Mouse (Mus musculus): ENCODE data around the gene Bax. TPM values are rescaled to one million over a fixed set of nuclear protein-coding genes. Genes with fewer than 3 reads are reported as not detected.

Bax gene
- total and polyA plus RNA-seq, 2 experiments from 2014 or later, result 120 to 276 TPM

DNA sequence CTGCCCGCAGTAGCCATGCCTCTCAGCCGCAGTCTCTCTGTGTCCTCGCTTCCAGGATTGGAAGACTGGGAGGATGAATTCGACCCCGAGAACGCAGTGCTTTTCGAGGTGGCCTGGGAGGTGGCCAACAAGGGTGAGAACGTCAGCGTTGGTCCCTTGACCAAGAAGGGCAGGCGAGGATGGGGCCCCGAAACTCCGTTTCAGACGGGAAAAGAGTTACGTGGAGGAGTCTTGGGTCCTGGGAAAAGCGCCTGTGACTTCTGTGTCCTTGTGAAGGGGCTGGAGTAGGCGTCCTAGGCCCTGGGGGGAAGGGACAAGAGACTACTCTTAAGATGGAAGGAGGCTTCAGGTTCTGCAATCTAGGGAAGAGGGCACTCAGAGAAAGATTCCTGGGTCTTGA is 31.7 kb downstream of the Bax start:
- peak overlapping the region; percentile 72 for H3K9ac ChIP-seq
- no peak for TF ChIP-seq CTCF (IDR thresholded peaks at IDR 0.05; ENCODE audit: low read depth)
- 1% methylated on average over 16 of the region's 16 CpGs for WGBS
- H3K4me1 ChIP-seq (ENCODE audit: insufficient read depth), result peaks cover 19% of the 10 kb centered on the region
- H3K36me3 ChIP-seq (ENCODE audit: insufficient read depth), result peaks cover 12% of the 10 kb centered on the region; the same call in 1 of the 2 replicates
- H3K27me3 ChIP-seq (ENCODE audit: insufficient read depth, low read length), result no peaks in the 10 kb centered on the region
- H3K4me2 ChIP-seq (ENCODE audit: low read depth), result peak overlapping the region; percentile 93
- ATAC-seq (peak; percentile 3), DNase-seq (no peak)
- peak overlapping the region; percentile 79 for H3K4me3 ChIP-seq (ENCODE audit: low read depth, low read length)
- H3K27ac ChIP-seq (ENCODE audit: low read depth, low read length), result no peak overlapping the region
- no peaks in the 10 kb centered on the region for H3K9me3 ChIP-seq (ENCODE audit: low read length)

DNA sequence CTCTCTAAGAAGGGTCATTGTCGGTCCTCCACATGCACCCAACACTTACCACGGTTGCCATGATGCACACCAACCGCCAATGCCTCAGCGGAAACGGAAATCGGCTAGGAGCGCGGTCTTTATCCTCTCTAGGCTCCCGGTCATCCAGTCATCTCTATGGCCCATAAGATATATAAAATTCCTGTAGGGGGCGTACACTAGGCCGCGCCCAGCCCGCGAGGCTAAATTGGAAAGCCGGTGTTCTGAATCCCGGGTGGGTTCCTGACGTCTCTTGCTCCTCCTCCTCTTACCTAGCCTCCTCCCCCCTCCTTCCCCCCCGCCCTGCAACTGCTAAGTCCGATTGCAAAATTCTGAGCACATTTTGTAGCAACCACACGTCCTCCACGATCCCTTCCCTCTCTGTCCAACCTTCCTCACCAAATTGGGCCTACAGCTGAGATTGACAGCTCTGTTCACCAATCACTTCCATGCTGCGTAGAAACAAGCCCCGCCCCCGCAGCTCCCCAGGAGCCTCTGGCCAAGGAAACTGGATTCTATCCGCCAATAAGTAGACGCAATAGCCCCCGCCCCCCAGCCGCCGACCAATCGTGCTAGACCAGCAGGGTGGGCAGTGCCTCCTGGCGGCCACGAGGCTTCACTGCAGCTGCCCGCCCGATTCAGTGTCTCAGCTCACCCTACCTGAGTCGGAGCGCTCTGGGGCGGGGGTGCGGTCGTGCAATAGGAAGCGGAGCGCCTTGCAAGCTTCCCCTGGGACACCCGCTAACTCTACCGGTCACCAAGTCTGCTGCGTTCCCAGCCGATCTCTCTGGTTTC is 32.3 kb downstream of the Bax start, which contains the start of gene Gys1:
Gene Gys1, plus strand, starts transcription at position 642 of the 813 bp plus-strand sequence.
- H3K9me3 ChIP-seq (ENCODE audit: low read length), result no peaks in the 10 kb centered on the region
- peak within 1 kb of the TSS; percentile 81 for H3K27ac ChIP-seq (ENCODE audit: low read depth, low read length)
- DNase-seq (peak; percentile 100), ATAC-seq (peak; percentile 97)
- H3K4me1 ChIP-seq (ENCODE audit: insufficient read depth), result peaks cover 19% of the 10 kb centered on the region
- H3K27me3 ChIP-seq (ENCODE audit: insufficient read depth, low read length), result no peaks in the 10 kb centered on the region
- peak within 1 kb of the TSS; percentile 72 for H3K9ac ChIP-seq
- H3K36me3 ChIP-seq (ENCODE audit: insufficient read depth), result peaks cover 18% of the 10 kb centered on the region
- peak; percentile 97 for TF ChIP-seq CTCF (IDR thresholded peaks at IDR 0.05; ENCODE audit: low read depth)
- H3K4me2 ChIP-seq (ENCODE audit: low read depth), result peak within 1 kb of the TSS; percentile 97
- 1% methylated on average over 45 of the region's 45 CpGs for WGBS
- peak within 1 kb of the TSS; percentile 79 for H3K4me3 ChIP-seq (ENCODE audit: low read depth, low read length)

DNA sequence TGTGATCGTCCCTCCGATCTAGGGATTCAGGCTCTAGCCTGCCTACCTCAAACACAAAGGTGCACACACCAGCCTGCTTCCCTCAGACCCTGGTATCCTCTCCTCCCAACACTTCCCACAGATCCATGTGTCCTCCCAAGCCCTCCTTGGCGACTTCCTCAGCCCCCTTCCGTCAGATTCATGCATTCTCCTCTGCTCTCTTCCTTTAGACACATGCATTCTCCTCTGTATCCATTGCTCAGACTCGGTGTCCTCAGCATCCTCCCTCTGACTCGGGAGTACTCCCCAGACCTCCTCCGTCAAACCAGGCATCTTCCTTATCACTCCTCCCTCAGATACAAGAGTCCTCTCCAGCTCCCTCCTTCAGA is 32.9 kb downstream of the Bax start:
- Histone ChIP-seq H3K4me2 (ENCODE audit: low read depth) (peak overlapping the region; percentile 97), H3K9ac (peak overlapping the region; percentile 61), H3K4me3 (ENCODE audit: low read depth, low read length) (peak overlapping the region; percentile 79), H3K36me3 (ENCODE audit: insufficient read depth) (peaks cover 24% of the 10 kb centered on the region), H3K27ac (ENCODE audit: low read depth, low read length) (peak overlapping the region; percentile 81), H3K9me3 (ENCODE audit: low read length) (no peaks in the 10 kb centered on the region), H3K4me1 (ENCODE audit: insufficient read depth) (peaks cover 19% of the 10 kb centered on the region), H3K27me3 (ENCODE audit: insufficient read depth, low read length) (no peaks in the 10 kb centered on the region)
- DNase-seq, result no peak
- 1% methylated on average over 7 of the region's 7 CpGs for WGBS
- ATAC-seq, result no peak
- TF ChIP-seq CTCF (IDR thresholded peaks at IDR 0.05; ENCODE audit: low read depth), result no peak

DNA sequence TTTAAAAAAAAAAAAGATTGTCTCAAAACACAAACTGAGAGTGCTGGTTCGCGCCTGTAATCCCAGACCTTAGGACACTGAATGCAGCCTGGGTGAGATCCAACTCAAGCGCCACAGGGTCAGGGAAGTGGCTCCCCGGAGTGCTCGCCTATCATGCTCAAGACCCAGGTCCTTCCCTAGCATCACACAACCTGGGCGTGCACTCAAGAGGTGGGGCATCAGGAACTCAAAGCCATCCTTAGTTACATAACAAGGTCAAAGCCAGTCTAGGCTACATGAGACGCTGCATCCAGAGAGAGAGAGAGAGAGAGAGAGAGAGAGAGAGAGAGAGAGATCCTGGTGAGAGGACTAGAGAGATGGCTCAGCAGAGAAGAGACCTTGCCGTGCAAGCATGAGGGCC is 40.1 kb downstream of the Bax start:
- WGBS, result 91% methylated on average over 8 of the region's 8 CpGs

DNA sequence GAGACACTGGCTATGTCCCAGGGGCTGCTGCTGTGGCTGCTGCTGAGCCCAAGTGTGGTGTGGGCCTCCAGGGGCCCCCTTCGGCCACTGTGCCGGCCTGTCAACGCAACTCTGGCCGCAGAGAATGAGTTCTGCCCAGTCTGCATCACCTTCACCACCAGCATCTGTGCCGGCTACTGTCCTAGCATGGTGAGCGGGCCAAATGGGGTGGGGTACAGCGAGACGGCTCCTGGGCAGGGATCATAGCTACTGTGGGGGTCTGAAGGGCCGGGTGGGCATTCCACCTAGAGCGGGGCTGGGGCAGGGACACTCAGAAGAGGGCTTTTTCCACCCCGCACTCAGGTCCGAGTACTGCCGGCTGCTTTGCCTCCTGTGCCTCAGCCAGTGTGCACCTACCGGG is 45.5 kb downstream of the Bax start:
- 89% methylated on average over 14 of the region's 14 CpGs for WGBS
- peaks cover 53% of the 10 kb centered on the region for H3K36me3 ChIP-seq (ENCODE audit: insufficient read depth)
- H3K4me2 ChIP-seq (ENCODE audit: low read depth), result no peak overlapping the region
- ATAC-seq (no peak), DNase-seq (no peak)
- H3K9me3 ChIP-seq (ENCODE audit: low read length), result no peaks in the 10 kb centered on the region
- peaks cover 33% of the 10 kb centered on the region for H3K27me3 ChIP-seq (ENCODE audit: insufficient read depth, low read length)
- H3K27ac ChIP-seq (ENCODE audit: low read depth, low read length), result no peak overlapping the region
- H3K4me3 ChIP-seq (ENCODE audit: low read depth, low read length), result no peak overlapping the region
- no peaks in the 10 kb centered on the region for H3K4me1 ChIP-seq (ENCODE audit: insufficient read depth)
- H3K9ac ChIP-seq, result no peak overlapping the region
- TF ChIP-seq CTCF (IDR thresholded peaks at IDR 0.05; ENCODE audit: low read depth), result no peak

More for the DNA sequence above, 40.1 kb downstream of the Bax start:
- H3K4me2 ChIP-seq (ENCODE audit: low read depth), result no peak overlapping the region
- H3K27me3 ChIP-seq (ENCODE audit: insufficient read depth, low read length), result no peaks in the 10 kb centered on the region
- no peak overlapping the region for H3K9ac ChIP-seq
- peaks cover 90% of the 10 kb centered on the region for H3K36me3 ChIP-seq (ENCODE audit: insufficient read depth)
- no peak for TF ChIP-seq CTCF (IDR thresholded peaks at IDR 0.05; ENCODE audit: low read depth)
- no peak overlapping the region for H3K4me3 ChIP-seq (ENCODE audit: low read depth, low read length)
- no peak overlapping the region for H3K27ac ChIP-seq (ENCODE audit: low read depth, low read length)
- DNase-seq (no peak), ATAC-seq (no peak)
- H3K4me1 ChIP-seq (ENCODE audit: insufficient read depth), result no peaks in the 10 kb centered on the region
- no peaks in the 10 kb centered on the region for H3K9me3 ChIP-seq (ENCODE audit: low read length)

DNA sequence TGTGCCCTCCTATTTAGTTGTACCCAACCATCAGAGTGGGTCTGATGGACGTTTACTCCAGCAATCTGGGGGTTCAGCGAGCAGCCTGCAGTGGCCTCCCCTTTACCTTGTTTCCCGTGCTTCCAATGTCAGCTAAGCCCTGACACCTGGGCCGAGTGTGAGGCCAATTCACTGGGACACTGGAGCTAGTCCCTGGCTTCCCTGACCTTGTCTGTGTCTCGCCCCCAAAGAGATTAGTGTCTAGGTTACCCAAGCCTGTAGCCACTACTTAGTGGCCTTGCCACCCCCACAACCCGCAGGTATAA is 46.1 kb downstream of the Bax start, which contains the start of gene Lhb:
Gene Lhb, plus strand, starts transcription at position 206 of the 305 bp plus-strand sequence.
- WGBS, result 64% methylated on average over 6 of the region's 6 CpGs
- TF ChIP-seq CTCF (IDR thresholded peaks at IDR 0.05; ENCODE audit: low read depth), result no peak
- ATAC-seq (no peak), DNase-seq (no peak)
- H3K36me3 ChIP-seq (ENCODE audit: insufficient read depth), result peaks cover 51% of the 10 kb centered on the region
- no peak within 1 kb of the TSS for H3K9ac ChIP-seq
- H3K4me2 ChIP-seq (ENCODE audit: low read depth), result no peak within 1 kb of the TSS
- no peaks in the 10 kb centered on the region for H3K9me3 ChIP-seq (ENCODE audit: low read length)
- no peak within 1 kb of the TSS for H3K27ac ChIP-seq (ENCODE audit: low read depth, low read length)
- no peak within 1 kb of the TSS for H3K4me3 ChIP-seq (ENCODE audit: low read depth, low read length)
- H3K27me3 ChIP-seq (ENCODE audit: insufficient read depth, low read length), result peaks cover 40% of the 10 kb centered on the region
- H3K4me1 ChIP-seq (ENCODE audit: insufficient read depth), result no peaks in the 10 kb centered on the region

DNA sequence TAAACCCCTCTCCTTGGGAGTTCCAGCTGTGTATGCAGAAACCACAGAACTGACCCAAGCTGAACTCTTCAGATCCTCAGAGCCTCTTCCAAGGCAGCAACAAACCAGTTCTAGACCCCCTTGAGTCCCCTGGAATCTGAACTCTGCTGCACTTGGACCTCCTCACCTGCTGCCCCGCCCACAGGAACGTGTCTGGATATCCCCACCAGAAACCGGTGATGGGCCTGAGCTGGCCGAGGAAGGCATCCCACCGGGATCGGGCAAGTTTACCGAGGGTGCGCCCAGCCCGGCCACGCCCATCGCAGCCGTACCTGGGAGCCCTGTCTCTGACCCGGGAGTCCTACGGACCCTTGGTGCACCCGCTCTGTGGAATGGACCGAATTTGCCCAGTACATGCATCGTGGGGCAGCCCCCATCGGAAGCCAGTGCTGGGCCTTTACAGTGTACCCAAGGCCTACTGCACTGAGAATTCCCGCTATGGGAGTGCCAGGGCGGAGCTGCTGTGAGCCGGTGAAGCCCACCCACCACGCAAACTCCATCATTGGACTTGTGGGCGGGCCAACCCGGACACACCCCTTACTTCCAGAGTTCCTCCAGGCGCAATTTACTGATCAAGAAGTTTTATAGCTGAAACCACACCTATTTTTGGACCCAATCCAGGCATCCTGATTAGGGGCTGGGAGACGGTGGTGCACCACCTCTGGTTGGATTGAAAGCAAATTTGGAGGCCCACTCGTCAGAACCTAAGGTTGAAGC is 46.7 kb downstream of the Bax start:
- H3K4me1 ChIP-seq (ENCODE audit: insufficient read depth), result no peaks in the 10 kb centered on the region
- no peaks in the 10 kb centered on the region for H3K9me3 ChIP-seq (ENCODE audit: low read length)
- no peak for TF ChIP-seq CTCF (IDR thresholded peaks at IDR 0.05; ENCODE audit: low read depth)
- no peak overlapping the region for H3K27ac ChIP-seq (ENCODE audit: low read depth, low read length)
- H3K27me3 ChIP-seq (ENCODE audit: insufficient read depth, low read length), result peaks cover 45% of the 10 kb centered on the region
- H3K4me3 ChIP-seq (ENCODE audit: low read depth, low read length), result no peak overlapping the region
- ATAC-seq (no peak), DNase-seq (no peak)
- no peak overlapping the region for H3K4me2 ChIP-seq (ENCODE audit: low read depth)
- 17% methylated on average over 27 of the region's 27 CpGs for WGBS
- no peak overlapping the region for H3K9ac ChIP-seq
- H3K36me3 ChIP-seq (ENCODE audit: insufficient read depth), result peaks cover 46% of the 10 kb centered on the region

All from forebrain, postnatal 0 days (tissue).